Mouse (Mus musculus) midbrain, postnatal 0 days (tissue): ENCODE results near the gene Slc25a13. TPM values are rescaled to one million over a fixed set of nuclear protein-coding genes. Genes with fewer than 3 reads are reported as not detected.
"Not testable (repeated sequence)": the region's sequence is repeated elsewhere in the genome, so short reads cannot be mapped to it uniquely, and the experiment has no call there.

Experiments used
- ATAC-seq: fragments of 200-750 bp; cut with Nextera tagmentation; 2 replicates; pipeline ENCODE4 v1.8.0; 2017; ENCODE audit warnings: moderate number of reproducible peaks, mild to moderate bottlenecking, moderate TSS enrichment, moderate library complexity; ENCODE audit not compliant: low FRiP score
- DNase-seq: peaks from one replicate; pipeline ENCODE4 v3.0.0-alpha.2; 2015; ENCODE audit warnings: low spot score
- H3K27ac ChIP-seq: fragments of 300-500 bp; sonication (generic); 2 replicates; pipeline ENCODE4 v1.5.1; 2014; ENCODE audit warnings: low read depth, mild to moderate bottlenecking, low read length, mixed read lengths
- H3K27me3 ChIP-seq: fragments of 300-500 bp; sonication (generic); 2 replicates; pipeline ENCODE4 v1.6.1; 2014; ENCODE audit warnings: low read length, control low read depth, mixed read lengths; ENCODE audit not compliant: insufficient read depth
- H3K36me3 ChIP-seq: fragments of 300-500 bp; sonication (generic); 2 replicates; pipeline ENCODE4 v1.6.1; 2014; ENCODE audit warnings: low read length, control low read depth, mixed read lengths; ENCODE audit not compliant: insufficient read depth
- H3K4me1 ChIP-seq: fragments of 300-500 bp; sonication (generic); 2 replicates; pipeline ENCODE4 v1.6.1; 2014; ENCODE audit warnings: mild to moderate bottlenecking, control low read depth, antibody characterized with exemption, low read length, mixed read lengths; ENCODE audit not compliant: insufficient read depth
- H3K4me2 ChIP-seq: fragments of 300-500 bp; sonication (generic); 2 replicates; pipeline ENCODE4 v1.6.1; 2014; ENCODE audit warnings: low read depth, mild to moderate bottlenecking, low read length, mixed read lengths; ENCODE audit not compliant: poor library complexity, severe bottlenecking
- H3K4me3 ChIP-seq: fragments of 300-500 bp; sonication (generic); 2 replicates; pipeline ENCODE4 v1.5.1; 2014; ENCODE audit warnings: low read depth, mild to moderate bottlenecking, low read length, moderate library complexity
- H3K9ac ChIP-seq: fragments of 300-500 bp; sonication (generic); replicated peaks from 2 replicates; pipeline ENCODE4 v1.6.1; 2014; ENCODE audit warnings: mild to moderate bottlenecking, low read length, moderate library complexity, mixed read lengths; ENCODE audit not compliant: poor library complexity, severe bottlenecking
- H3K9me3 ChIP-seq: fragments of 300-500 bp; sonication (generic); 2 replicates; pipeline ENCODE4 v1.6.1; 2016; ENCODE audit warnings: low read length, control low read depth
- CTCF ChIP-seq: IDR thresholded peaks from 2 replicates; pipeline ENCODE4 v1.5.1; 2016; ENCODE audit warnings: antibody characterized with exemption, mild to moderate bottlenecking
- WGBS: fragments of 180-500 bp; shearing (Covaris S2); extraction: QIAGEN DNeasy Blood & Tissue Kit; methylation state at CpG from one replicate; pipeline ENCODE4 v1.1.7; 2014; 5-methylcytosine and 5-hydroxymethylcytosine counted together
- polyA plus RNA-seq: library from polyadenylated mRNA; unstranded; fragments of >200 nt; fragmentation: Nextera tagmentation; extraction: Ambion mirVana; gene quantifications from 2 replicates; pipeline ENCODE4 v1.2.1, GENCODE M21; 2015
- total RNA-seq: library from RNA; depleted of rRNA; stranded (reverse); fragments of >200 nt; gene quantifications from 2 replicates; pipeline ENCODE4 v1.2.3, GENCODE M21; 2014

Gene Slc25a13
- total and polyA plus RNA-seq, 2 experiments from 2014 or later = 2.1 to 2.4 TPM

GRCm38 (mm10) chr6:6188970-6189369, 28.0 kb downstream of the Slc25a13 start:
- H3K9ac ChIP-seq = no peak overlapping the region
- H3K4me3 ChIP-seq = no peak overlapping the region
- H3K27ac ChIP-seq = no peak overlapping the region
- H3K4me1 ChIP-seq = no peaks in the 10 kb centered on the region
- TF ChIP-seq CTCF = no peak
- H3K9me3 ChIP-seq = no peaks in the 10 kb centered on the region
- H3K4me2 ChIP-seq = no peak overlapping the region
- 87% methylated on average over 6 of the region's 6 CpGs for WGBS
- DNase-seq (no peak), ATAC-seq (no peak)
- no peaks in the 10 kb centered on the region for H3K27me3 ChIP-seq
- no peaks in the 10 kb centered on the region for H3K36me3 ChIP-seq

GRCm38 (mm10) chr6:6186468-6186867, 30.5 kb downstream of the Slc25a13 start:
- ATAC-seq = no peak
- Histone ChIP-seq H3K9ac (no peak overlapping the region), H3K4me1 (no peaks in the 10 kb centered on the region), H3K27me3 (no peaks in the 10 kb centered on the region), H3K9me3 (no peaks in the 10 kb centered on the region), H3K4me2 (no peak overlapping the region), H3K27ac (no peak overlapping the region), H3K36me3 (no peaks in the 10 kb centered on the region), H3K4me3 (no peak overlapping the region)
- WGBS = 91% methylated on average over 4 of the region's 4 CpGs
- no peak for TF ChIP-seq CTCF
- no peak for DNase-seq

- Histone ChIP-seq H3K36me3 (no peaks in the 10 kb centered on the region), H3K4me1 (no peaks in the 10 kb centered on the region), H3K9ac (no peak overlapping the region), H3K9me3 (no peaks in the 10 kb centered on the region), H3K27me3 (no peaks in the 10 kb centered on the region), H3K27ac (no peak overlapping the region), H3K4me3 (no peak overlapping the region), H3K4me2 (no peak overlapping the region)
- TF ChIP-seq CTCF = no peak
- no peak for DNase-seq
- ATAC-seq = no peak
- WGBS = 93% methylated on average over 3 of the region's 3 CpGs
Measured at GRCm38 (mm10) chr6:6185735-6186068, 31.3 kb downstream of the Slc25a13 start.

GRCm38 (mm10) chr6:6184921-6185734, 31.8 kb downstream of the Slc25a13 start:
- Histone ChIP-seq H3K4me2 (no peak overlapping the region), H3K27ac (no peak overlapping the region), H3K9me3 (no peaks in the 10 kb centered on the region), H3K4me1 (no peaks in the 10 kb centered on the region), H3K9ac (no peak overlapping the region), H3K4me3 (no peak overlapping the region), H3K27me3 (no peaks in the 10 kb centered on the region), H3K36me3 (no peaks in the 10 kb centered on the region)
- no peak for TF ChIP-seq CTCF
- 84% methylated on average over 7 of the region's 7 CpGs for WGBS
- DNase-seq (no peak), ATAC-seq (no peak)

- Histone ChIP-seq H3K27me3 (no peaks in the 10 kb centered on the region), H3K4me2 (no peak overlapping the region), H3K27ac (no peak overlapping the region), H3K9ac (no peak overlapping the region), H3K9me3 (no peaks in the 10 kb centered on the region), H3K36me3 (no peaks in the 10 kb centered on the region), H3K4me3 (no peak overlapping the region), H3K4me1 (no peaks in the 10 kb centered on the region)
- WGBS = 61% methylated on average over 8 of the region's 8 CpGs
- DNase-seq = no peak
- 0 out of 2 replicates have a peak, but pooled peaks have one; percentile 4 for TF ChIP-seq CTCF
- no peak for ATAC-seq
Measured at GRCm38 (mm10) chr6:6183601-6184000, 33.4 kb downstream of the Slc25a13 start.

- no peaks in the 10 kb centered on the region for H3K9me3 ChIP-seq
- TF ChIP-seq CTCF = no peak
- no peak overlapping the region for H3K4me2 ChIP-seq
- no peaks in the 10 kb centered on the region for H3K4me1 ChIP-seq
- 95% methylated on average over 7 of the region's 7 CpGs for WGBS
- no peaks in the 10 kb centered on the region for H3K36me3 ChIP-seq
- ATAC-seq (no peak), DNase-seq (no peak)
- H3K27ac ChIP-seq = no peak overlapping the region
- no peak overlapping the region for H3K4me3 ChIP-seq
- no peaks in the 10 kb centered on the region for H3K27me3 ChIP-seq
- H3K9ac ChIP-seq = no peak overlapping the region
Measured at GRCm38 (mm10) chr6:6182191-6182590, 34.8 kb downstream of the Slc25a13 start.

- not testable (repeated sequence) for H3K4me2 ChIP-seq, H3K36me3 ChIP-seq, ATAC-seq, H3K27ac ChIP-seq, H3K9me3 ChIP-seq, H3K9ac ChIP-seq, H3K27me3 ChIP-seq, DNase-seq, H3K4me3 ChIP-seq, H3K4me1 ChIP-seq
- 94% methylated on average over 15 of the region's 15 CpGs for WGBS
Measured at GRCm38 (mm10) chr6:6178341-6178740, 38.6 kb downstream of the Slc25a13 start.
